Mouse (Mus musculus) MEL (cell line): Measurements from ENCODE around the gene Spata32. TPM values are rescaled to one million over a fixed set of nuclear protein-coding genes. Genes with fewer than 3 reads are reported as not detected.

ENCODE experiments used
- DNase-seq: peaks from one replicate; pipeline ENCODE4 v3.0.0; 2011; ENCODE audit warnings: low read depth, low spot score
- H3K27ac ChIP-seq: 2 replicates; pipeline ENCODE4 v1.5.1; 2012; ENCODE audit warnings: low read depth, mild to moderate bottlenecking, control low read depth, low read length, moderate library complexity; ENCODE audit not compliant: control insufficient read depth
- H3K27me3 ChIP-seq, 2 experiments: fragments of 150-350 bp in 1 of 2; sonication (generic) in 1 of 2; 2 replicates each; pipeline ENCODE4 v1.6.1; 2012; ENCODE audit warnings: low read length in 2 of 2, mild to moderate bottlenecking in 2 of 2, improper control_type of control experiment in 1 of 2, moderate library complexity in 1 of 2; ENCODE audit not compliant: insufficient read depth in 2 of 2, control insufficient read depth in 1 of 2
- H3K36me3 ChIP-seq, 2 experiments: 2 replicates each; pipeline ENCODE4 v1.6.1; 2012 to 2014; ENCODE audit warnings: low read length in 2 of 2, improper control_type of control experiment in 1 of 2, inconsistent platforms in 1 of 2, mild to moderate bottlenecking in 1 of 2; ENCODE audit not compliant: insufficient read depth in 2 of 2, control insufficient read depth in 1 of 2
- H3K4me1 ChIP-seq, 2 experiments: fragments of 150-350 bp in 1 of 2; sonication (generic) in 1 of 2; 2 replicates each; pipeline ENCODE4 v1.6.1; 2012; ENCODE audit warnings: low read length in 2 of 2, improper control_type of control experiment in 1 of 2, mild to moderate bottlenecking in 1 of 2; ENCODE audit not compliant: insufficient read depth in 2 of 2, control insufficient read depth in 1 of 2
- H3K4me3 ChIP-seq, 2 experiments: fragments of 150-350 bp in 1 of 2; sonication (generic) in 1 of 2; 2 replicates each; pipeline ENCODE4 v1.5.1; 2012; ENCODE audit warnings: low read depth in 2 of 2, low read length in 2 of 2, mild to moderate bottlenecking in 2 of 2, moderate library complexity in 2 of 2, control low read depth in 1 of 2, improper control_type of control experiment in 1 of 2; ENCODE audit not compliant: control insufficient read depth in 1 of 2, insufficient read depth in 1 of 2
- H3K79me2 ChIP-seq: 2 replicates; pipeline ENCODE4 v1.6.1; 2012; ENCODE audit warnings: mild to moderate bottlenecking, low read length, moderate library complexity; ENCODE audit not compliant: control insufficient read depth, poor library complexity, insufficient read depth
- H3K9ac ChIP-seq: 2 replicates; pipeline ENCODE4 v1.6.1; 2012; ENCODE audit warnings: low read depth, mild to moderate bottlenecking, control low read depth, low read length, moderate library complexity; ENCODE audit not compliant: control insufficient read depth, poor library complexity, severe bottlenecking
- H3K9me3 ChIP-seq: fragments of 150-350 bp; sonication (generic); replicated peaks from 2 replicates; pipeline ENCODE4 v1.6.1; 2012; ENCODE audit warnings: mild to moderate bottlenecking, low read length, improper control_type of control experiment, moderate library complexity; ENCODE audit not compliant: insufficient read depth
- E2F4 ChIP-seq: IDR thresholded peaks from 2 replicates; pipeline ENCODE4 v1.6.1; 2011; ENCODE audit warnings: low read depth, low read length, improper control_type of control experiment, borderline replicate concordance
- ELF1 ChIP-seq: IDR thresholded peaks from 2 replicates; pipeline ENCODE4 v1.6.1; 2014; ENCODE audit warnings: low read depth, mild to moderate bottlenecking, inconsistent platforms, low read length, improper control_type of control experiment, moderate library complexity
- GABPA ChIP-seq: IDR thresholded peaks from 2 replicates; pipeline ENCODE4 v1.6.1; 2012; ENCODE audit warnings: low read depth, mild to moderate bottlenecking, inconsistent platforms, low read length, improper control_type of control experiment, moderate library complexity
- HCFC1 ChIP-seq: IDR thresholded peaks from 2 replicates; pipeline ENCODE4 v1.6.1; 2012; ENCODE audit warnings: low read depth, mild to moderate bottlenecking, inconsistent platforms, low read length, improper control_type of control experiment, moderate library complexity
- KAT2A ChIP-seq: conservative IDR thresholded peaks from 2 replicates; pipeline ENCODE4 v1.6.1; 2012; ENCODE audit warnings: low read depth, low read length, improper control_type of control experiment, inconsistent platforms
- MAFK ChIP-seq: IDR thresholded peaks from 2 replicates; pipeline ENCODE4 v1.6.1; 2011; ENCODE audit warnings: low read depth, mild to moderate bottlenecking, low read length, improper control_type of control experiment, borderline replicate concordance
- MAX ChIP-seq: IDR thresholded peaks from 2 replicates; pipeline ENCODE4 v1.6.1; 2011; ENCODE audit warnings: low read length, improper control_type of control experiment
- MAZ ChIP-seq: IDR thresholded peaks from 2 replicates; pipeline ENCODE4 v1.6.1; 2012; ENCODE audit warnings: low read depth, mild to moderate bottlenecking, inconsistent platforms, low read length, improper control_type of control experiment
- MXI1 ChIP-seq: IDR thresholded peaks from 2 replicates; pipeline ENCODE4 v1.6.1; 2011; ENCODE audit warnings: mild to moderate bottlenecking, low read depth, low read length, improper control_type of control experiment
- MYC ChIP-seq: IDR thresholded peaks from 2 replicates; pipeline ENCODE4 v1.6.1; 2011; ENCODE audit warnings: low read depth, mild to moderate bottlenecking, low read length, improper control_type of control experiment, moderate library complexity
- NELFE ChIP-seq: IDR thresholded peaks from 2 replicates; pipeline ENCODE4 v1.6.1; 2011; ENCODE audit warnings: low read depth, low read length, improper control_type of control experiment
- NRF1 ChIP-seq: IDR thresholded peaks from 2 replicates; pipeline ENCODE4 v1.6.1; 2014; ENCODE audit warnings: low read depth, mild to moderate bottlenecking, inconsistent platforms, low read length, improper control_type of control experiment, moderate library complexity; ENCODE audit not compliant: poor library complexity, insufficient read depth, severe bottlenecking
- POLR2A ChIP-seq, 2 experiments: IDR thresholded peaks; 2 replicates each; pipeline ENCODE4 v1.6.1; 2011 to 2012; ENCODE audit warnings: low read length in 2 of 2, mild to moderate bottlenecking in 2 of 2, control low read depth in 1 of 2, improper control_type of control experiment in 1 of 2, low read depth in 1 of 2, moderate library complexity in 1 of 2; ENCODE audit not compliant: control insufficient read depth in 1 of 2, insufficient read depth in 1 of 2, poor library complexity in 1 of 2
- RCOR1 ChIP-seq: IDR thresholded peaks from 2 replicates; pipeline ENCODE4 v1.6.1; 2012; ENCODE audit warnings: low read depth, mild to moderate bottlenecking, inconsistent platforms, low read length, improper control_type of control experiment
- SIN3A ChIP-seq: IDR thresholded peaks from 2 replicates; pipeline ENCODE4 v1.6.1; 2012; ENCODE audit warnings: low read length, improper control_type of control experiment, inconsistent platforms
- SMC3 ChIP-seq: IDR thresholded peaks from 2 replicates; pipeline ENCODE4 v1.6.1; 2011; ENCODE audit warnings: low read depth, low read length, improper control_type of control experiment
- TAL1 ChIP-seq: IDR thresholded peaks from 2 replicates; pipeline ENCODE4 v1.6.1; 2012; ENCODE audit warnings: mild to moderate bottlenecking, inconsistent platforms, low read length, moderate library complexity, mixed read lengths
- ZMIZ1 ChIP-seq: IDR thresholded peaks from 2 replicates; pipeline ENCODE4 v1.6.1; 2012; ENCODE audit warnings: low read depth, mild to moderate bottlenecking, inconsistent platforms, low read length, improper control_type of control experiment, moderate library complexity
- polyA plus RNA-seq, 2 experiments: library from polyadenylated mRNA; stranded (reverse) in 1 of 2; unstranded in 1 of 2; fragments of >175 nt in 1 of 2; fragments of >200 nt in 1 of 2; gene quantifications; 2 replicates each; pipeline versions ENCODE4 v1.2.1 to v1.2.4; 2012; ENCODE audit warnings: low replicate concordance in 2 of 2, low read depth in 1 of 2; ENCODE audit not compliant: insufficient read length in 2 of 2, insufficient read depth in 1 of 2, missing spikeins in 1 of 2
- total RNA-seq: library from RNA; depleted of rRNA; stranded (reverse); fragments of 300-350 nt; gene quantifications from 2 replicates; pipeline ENCODE4 v1.2.3, GENCODE M21; 2012; rRNA removed

Spata32 gene
- total RNA-seq (not detected in 2 replicates), polyA plus RNA-seq (not detected)

DNA sequence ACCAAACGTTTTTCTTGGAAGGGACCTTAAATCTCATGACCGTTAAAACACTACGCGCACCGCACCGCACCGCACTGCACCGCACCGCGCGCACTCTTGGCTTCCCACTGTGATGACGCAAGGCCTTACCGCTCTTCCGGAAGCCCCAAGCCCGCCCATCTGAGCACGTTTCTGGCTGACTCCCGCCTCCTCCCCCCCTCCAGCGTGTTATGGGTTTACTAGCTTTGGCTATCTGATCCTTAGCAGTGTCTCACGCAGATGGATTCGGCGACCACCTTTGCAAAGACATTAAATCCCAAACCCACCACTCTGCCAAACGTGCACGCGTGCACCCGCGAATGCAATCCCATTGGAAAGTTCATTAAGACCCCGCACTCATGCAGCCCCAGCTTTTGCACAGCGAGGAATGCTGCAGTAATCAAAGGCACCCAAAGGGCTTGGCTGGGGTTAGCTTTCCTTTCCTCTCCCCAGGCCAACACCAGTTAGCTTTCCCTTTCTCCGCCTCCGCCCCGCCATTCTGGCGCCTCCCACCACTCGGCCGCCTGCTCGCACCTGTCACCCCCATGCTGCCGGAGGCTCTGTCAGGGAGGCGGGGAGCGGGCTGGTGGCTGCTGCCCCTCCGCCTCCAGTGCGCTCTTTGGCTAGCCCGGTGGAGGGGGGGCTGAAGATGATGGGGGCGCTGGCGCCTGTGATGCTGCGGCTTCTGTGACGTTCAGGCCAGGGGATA is at the start of gene Spata32:
Spata32 (minus strand) TSS at position 643 of the 727 bp plus-strand sequence.
- H3K4me1 ChIP-seq, result peaks cover 0 to 9% of the 10 kb centered on the region in 2 experiments; a peak in 3 of 4 replicates
- H3K79me2 ChIP-seq, result no peaks in the 10 kb centered on the region
- no peak within 1 kb of the TSS for H3K27ac ChIP-seq
- no peak within 1 kb of the TSS for H3K4me3 ChIP-seq
- no peak within 1 kb of the TSS for H3K9ac ChIP-seq
- TF ChIP-seq TAL1 (no peak), E2F4 (no peak), NRF1 (no peak), SMC3 (no peak), GABPA (no peak), MYC (no peak), ELF1 (no peak), MAFK (no peak)
- TF ChIP-seq, all 39 proteins: peak for 0
- Histone ChIP-seq H3K27me3 (no peaks in the 10 kb centered on the region), H3K36me3 (peaks cover 0 to 7% of the 10 kb centered on the region in 2 experiments; a peak in 2 of 4 replicates), H3K9me3 (no peaks in the 10 kb centered on the region)
- no peak for DNase-seq

DNA sequence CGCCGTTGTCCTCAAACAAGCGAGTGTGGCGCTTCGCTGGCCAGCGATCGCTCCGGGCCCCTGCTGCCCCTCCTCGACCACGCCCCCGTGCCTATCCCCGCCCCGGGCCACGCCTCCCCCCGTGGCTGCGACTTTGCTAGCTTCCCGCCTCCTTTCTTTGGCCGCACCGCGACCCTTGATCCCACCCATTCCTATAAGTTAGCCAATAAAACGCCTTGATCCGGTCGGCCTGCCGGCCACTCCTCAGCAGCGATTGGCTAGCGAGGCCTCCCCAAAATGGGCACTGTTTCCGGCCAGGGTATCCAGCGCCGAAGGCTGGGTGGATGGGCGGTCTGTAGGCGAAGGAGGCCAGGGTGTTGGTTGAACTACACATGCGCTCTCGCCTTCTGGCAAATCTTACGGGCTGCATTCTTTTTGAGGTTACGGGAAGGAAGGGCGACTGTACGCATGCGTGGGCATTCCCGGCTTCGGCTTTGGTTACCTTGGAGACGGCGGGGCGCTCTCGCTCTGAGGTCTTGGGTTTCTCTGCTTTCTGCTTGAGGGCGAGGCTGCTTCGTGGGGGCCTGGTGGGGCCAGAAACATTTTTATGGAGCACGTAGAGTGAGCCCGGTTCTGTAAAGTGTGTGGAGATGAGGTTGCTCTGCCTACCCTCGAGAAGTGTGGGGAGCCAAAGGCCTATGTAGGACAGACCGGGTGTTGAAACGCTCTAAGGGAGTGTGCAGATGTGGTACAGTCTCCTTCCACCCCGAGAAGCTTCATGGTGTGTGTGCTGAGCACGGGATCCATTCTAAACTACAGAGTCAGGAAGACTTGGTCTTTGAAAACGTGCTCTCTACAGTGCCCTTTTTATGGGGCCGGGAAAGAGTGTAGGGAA is 49.4 kb upstream of the Spata32 start, which contains the start of gene Map3k14:
Map3k14 (minus strand) TSS at position 127 of the 874 bp plus-strand sequence.
- no peaks in the 10 kb centered on the region for H3K9me3 ChIP-seq
- peaks cover 12 to 33% of the 10 kb centered on the region in 2 experiments for H3K4me1 ChIP-seq
- H3K27me3 ChIP-seq, result peaks cover 0 to 5% of the 10 kb centered on the region in 2 experiments; a peak in 3 of 4 replicates
- H3K9ac ChIP-seq, result peak within 1 kb of the TSS; percentile 55
- no peak within 1 kb of the TSS for H3K27ac ChIP-seq
- H3K4me3 ChIP-seq, result peak within 1 kb of the TSS; percentile 58 to 60
- H3K79me2 ChIP-seq, result no peaks in the 10 kb centered on the region; the same call in 1 of the 2 replicates
- H3K36me3 ChIP-seq, result peaks cover 0 to 24% of the 10 kb centered on the region in 2 experiments; a peak in 2 of 4 replicates
- peak; percentile 100 for DNase-seq
- peak; percentile 47 for TF ChIP-seq NELFE
- TF ChIP-seq MAZ, result 0 out of 2 replicates have a peak, but pooled peaks have one; percentile 12
- TF ChIP-seq RCOR1, result no peak
- TF ChIP-seq ZMIZ1, result 0 out of 2 replicates have a peak, but pooled peaks have one; percentile 28
- no peak for TF ChIP-seq MAFK
- TF ChIP-seq MAX, result peak; percentile 64; the same call in 1 of the 2 replicates
- TF ChIP-seq NRF1, result peak; percentile 99
- TF ChIP-seq MXI1, result peak; percentile 75
- peak in 1 of 2 experiments; percentile 53; a peak in 1 of 4 replicates for TF ChIP-seq POLR2A (IDR thresholded peaks at IDR 0.05; ENCODE audit: control insufficient read depth in 1 of 2, insufficient read depth in 1 of 2, low read depth in 1 of 2, low read length in 2 of 2, poor library complexity in 1 of 2)
- TF ChIP-seq ELF1, result peak; percentile 70
- peak; percentile 75 for TF ChIP-seq SIN3A
- no peak; the same call in 1 of the 2 replicates for TF ChIP-seq KAT2A
- peak; percentile 66 for TF ChIP-seq HCFC1
